Mouse (Mus musculus) mouse embryonic stem cell (cell line): ENCODE data around the gene Ccdc85c.

Source experiments
- in situ Hi-C, 2 experiments: fragments of 300-500 bp; cut with MboI; formaldehyde crosslinking; loops; 1 replicate in 1 of 2; 3 replicates in 1 of 2; pipeline ENCODE4 v1.14.3; 2019 to 2020; ENCODE audit warnings: low sequenced_read_pairs in 2 of 2, low pct_unique_long_range_greater_than_20kb in 1 of 2, mixed read lengths in 1 of 2; ENCODE audit not compliant: unreplicated experiment in 1 of 2

Gene Ccdc85c

DNA sequence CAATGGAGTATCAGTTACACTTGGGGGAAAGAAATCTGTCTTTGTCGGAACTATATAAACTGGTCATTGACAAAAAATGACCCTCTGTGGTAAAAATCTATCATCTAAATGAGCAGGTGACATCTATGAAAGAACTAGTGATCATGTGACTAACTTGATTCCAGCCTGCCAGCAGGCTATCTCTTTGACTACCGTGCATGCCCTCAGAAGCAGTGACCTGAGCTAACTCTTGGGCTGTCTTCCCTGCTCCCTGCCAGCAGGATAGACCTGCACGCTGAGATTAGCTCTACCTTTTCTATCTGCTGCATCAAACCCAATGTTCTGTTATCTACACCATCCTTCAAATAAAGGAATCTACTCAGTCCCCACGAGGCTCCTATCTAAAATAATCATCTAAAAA, 102.6 kb downstream of the Ccdc85c start:
- in situ Hi-C loops: no loop called here

DNA sequence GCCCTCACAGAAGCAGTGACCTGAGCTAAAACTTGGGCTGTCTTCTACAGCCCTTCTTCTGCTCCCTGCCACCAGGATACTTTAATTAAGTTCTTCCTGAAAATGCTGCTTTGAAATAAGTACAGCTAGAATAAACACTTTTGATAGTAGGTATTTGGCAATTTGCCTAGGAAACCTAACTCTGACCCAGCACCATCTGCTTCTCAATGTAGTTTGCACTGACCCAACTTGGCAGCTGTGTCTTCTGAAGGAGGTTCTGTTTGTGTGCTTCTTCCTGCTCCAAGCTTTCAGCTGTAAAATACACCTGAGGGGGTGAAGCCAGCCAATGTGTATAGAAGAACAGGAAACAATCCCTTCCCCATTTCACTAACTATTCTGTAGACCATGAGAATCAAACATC, 103.9 kb downstream of the Ccdc85c start:
- in situ Hi-C loops: no loop called here

DNA sequence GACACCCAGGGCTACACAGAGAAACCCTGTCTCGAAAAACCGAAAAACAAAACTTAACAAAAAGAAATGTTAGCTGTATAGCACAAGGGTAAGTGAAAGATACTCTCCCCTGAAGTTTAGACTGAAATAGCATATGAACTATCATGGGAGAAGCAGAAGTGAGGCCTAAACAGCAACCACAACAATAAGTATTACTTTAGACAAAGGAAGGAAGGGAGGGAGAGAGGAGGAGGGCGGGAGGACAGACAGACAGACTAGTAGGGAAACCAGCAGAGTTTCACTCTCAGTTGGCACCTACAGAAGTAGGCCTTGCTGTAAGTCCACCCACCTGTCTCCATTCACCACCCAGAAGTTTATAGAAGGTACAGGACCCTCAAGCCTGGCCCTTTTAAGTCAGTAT, 104.8 kb downstream of the Ccdc85c start:
- in situ Hi-C loops: no loop called here

DNA sequence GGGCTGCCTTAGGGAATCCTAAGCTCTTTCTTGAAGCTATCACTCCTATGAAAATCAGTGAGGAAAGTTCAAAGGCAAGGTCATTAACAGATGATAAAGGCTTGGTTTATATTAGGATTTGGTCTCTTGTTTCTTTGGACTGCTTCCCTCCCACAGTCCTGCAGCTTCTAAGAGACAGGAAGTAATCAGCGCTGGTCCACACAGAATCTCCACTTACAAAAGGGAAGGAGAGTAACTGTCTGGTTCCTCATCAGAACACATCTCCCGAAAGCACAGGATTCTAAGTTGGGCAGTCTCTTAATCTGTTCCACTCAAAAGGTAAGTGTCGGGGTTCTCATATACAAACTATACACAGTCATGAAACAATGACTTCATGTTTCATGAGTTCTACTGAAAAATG, 106.3 kb downstream of the Ccdc85c start:
- in situ Hi-C loops: no loop called here

DNA sequence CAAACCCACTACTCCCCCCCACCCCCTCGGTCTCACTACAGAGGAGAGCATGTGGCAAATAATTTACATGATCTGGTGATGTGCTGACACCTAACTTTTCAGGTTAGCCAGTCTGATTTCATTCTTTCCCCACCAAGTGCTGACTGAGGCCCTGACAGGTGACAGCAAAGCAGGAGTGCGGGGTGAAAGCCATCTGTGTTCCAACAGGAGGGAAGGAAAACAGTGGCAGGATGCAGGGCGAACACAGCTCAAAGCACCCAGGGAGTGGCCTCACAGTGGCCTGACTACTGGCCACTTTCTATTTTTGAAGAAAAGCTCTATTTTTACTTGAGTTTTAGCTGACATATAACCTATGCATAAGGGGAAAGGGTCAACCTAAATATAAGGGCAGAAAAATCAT, 111.5 kb downstream of the Ccdc85c start:
- in situ Hi-C loops: no loop called here

DNA sequence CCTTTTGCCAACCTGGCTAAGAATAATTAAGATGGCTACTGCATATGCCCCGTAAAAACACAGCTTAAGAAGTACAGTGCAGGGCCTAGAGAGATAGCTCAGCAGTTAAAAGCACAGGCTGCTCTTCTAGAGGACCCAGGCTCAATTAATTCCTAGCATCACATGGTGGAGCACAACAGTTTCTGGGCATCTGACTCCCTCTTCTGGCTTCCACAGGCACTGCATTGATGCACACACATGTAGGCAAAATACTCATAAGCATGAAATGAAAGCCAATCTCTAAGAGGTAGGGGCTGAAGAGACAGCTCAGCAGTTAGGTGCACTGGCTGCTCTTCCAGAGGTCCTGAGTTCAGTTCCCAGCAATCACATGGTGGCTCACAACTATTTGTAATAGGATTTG, 113.2 kb downstream of the Ccdc85c start:
- in situ Hi-C loops: no loop called here

DNA sequence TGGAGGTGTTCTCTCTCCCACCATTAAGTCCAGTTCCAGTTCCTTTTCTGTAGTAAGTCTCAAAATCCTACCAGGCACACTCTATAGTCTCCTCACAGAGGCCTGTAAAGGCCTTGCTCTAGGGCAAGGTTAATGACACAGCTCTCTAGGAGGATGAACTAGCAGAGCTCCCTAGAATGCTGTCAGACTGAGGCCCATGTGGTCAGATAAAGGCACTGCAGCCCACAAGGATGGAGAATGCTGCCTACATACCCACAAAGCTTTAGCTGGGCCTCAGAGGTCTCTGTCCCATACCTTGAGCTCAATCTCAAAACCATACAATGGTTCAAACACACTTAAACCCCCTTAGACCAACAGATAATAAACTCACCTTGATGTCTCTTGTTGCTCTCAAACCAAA, 115.4 kb downstream of the Ccdc85c start:
- in situ Hi-C loops: no loop called here
